Mouse (Mus musculus) 3T3-L1 (cell line): ENCODE results near the gene Tmem270.

Experiments
- DNase-seq: peaks from one replicate; pipeline ENCODE4 v3.0.0-alpha.2; 2015; ENCODE audit warnings: low read depth, low spot score

Gene Tmem270

GRCm38 (mm10) chr5:134929988-134930387 lies 23.5 kb upstream of the Tmem270 start:
- no peak for DNase-seq

DNA sequence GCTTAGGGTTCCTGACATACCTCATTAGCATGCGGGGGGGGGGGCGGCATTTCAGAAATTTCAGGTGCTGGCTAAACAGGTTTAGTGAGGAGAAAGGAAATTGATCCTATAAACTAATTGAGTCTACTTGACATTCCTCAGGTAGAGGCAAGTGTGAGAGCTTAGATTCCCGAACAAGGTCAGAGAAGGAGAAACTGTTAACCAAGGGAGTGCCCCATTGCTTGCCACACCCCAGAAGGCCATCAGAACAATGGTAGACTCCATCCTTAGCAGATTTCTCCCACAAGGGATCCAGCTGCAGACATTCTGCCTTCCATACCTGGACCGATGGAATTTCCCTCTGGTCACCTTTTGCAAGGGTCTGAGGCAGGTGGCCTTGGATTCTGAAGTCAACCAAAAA lies 20.2 kb upstream of the Tmem270 start:
- no peak for DNase-seq

DNA sequence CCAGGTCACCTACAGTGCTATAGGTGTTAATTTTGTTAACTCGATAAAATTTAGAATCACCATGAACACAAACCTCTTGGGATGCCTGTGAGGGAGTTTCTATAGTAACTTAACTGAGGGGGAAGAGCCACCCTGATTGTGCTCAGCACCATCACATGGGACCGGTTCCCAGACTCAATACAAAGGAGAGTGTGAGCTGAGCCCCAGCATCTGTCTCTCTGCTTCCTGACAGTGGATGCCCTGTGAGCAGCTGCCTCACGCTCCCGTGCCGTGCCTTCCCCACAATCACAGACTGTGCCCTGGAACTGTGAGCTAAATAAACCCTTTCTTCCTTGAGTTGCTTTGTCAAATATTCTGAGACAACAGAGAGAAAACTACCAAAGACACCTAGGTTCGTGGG lies 16.6 kb upstream of the Tmem270 start:
- DNase-seq: no peak

GRCm38 (mm10) chr5:134921106-134921505 lies 14.6 kb upstream of the Tmem270 start:
- DNase-seq: no peak

- DNase-seq: no peak
Observed at GRCm38 (mm10) chr5:134920106-134920687, 13.7 kb upstream of the Tmem270 start.

- no peak for DNase-seq
Observed at GRCm38 (mm10) chr5:134919097-134919496, 12.6 kb upstream of the Tmem270 start.

- peak; percentile 69 for DNase-seq
Observed at GRCm38 (mm10) chr5:134918071-134918832, 11.7 kb upstream of the Tmem270 start.

DNA sequence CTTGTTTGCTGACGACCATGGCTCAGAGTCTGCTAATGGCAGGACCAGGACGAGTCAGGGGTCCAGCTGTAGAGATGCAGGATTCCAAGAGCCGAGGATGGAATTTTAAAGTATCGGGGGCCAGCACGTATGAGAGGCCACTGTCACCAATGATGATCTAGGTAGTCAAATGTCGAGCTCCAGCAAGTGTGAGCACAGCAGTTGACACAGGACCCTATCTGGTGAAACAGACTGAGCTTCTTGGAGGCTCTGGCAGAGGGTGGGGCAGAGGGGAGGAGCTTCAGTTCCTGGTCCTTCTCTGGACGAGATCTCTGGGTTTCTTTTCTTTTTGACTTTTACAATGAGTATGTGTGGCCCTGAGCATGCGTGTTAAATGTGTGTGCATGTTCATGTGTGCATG lies 8.8 kb upstream of the Tmem270 start, which contains the start of gene Cldn13:
Gene Cldn13 (minus strand): TSS at position 216 of the 400 bp plus-strand sequence.
- no peak for DNase-seq

- no peak for DNase-seq
Observed at GRCm38 (mm10) chr5:134914510-134914909, 8.0 kb upstream of the Tmem270 start.

GRCm38 (mm10) chr5:134913753-134914152 lies 7.2 kb upstream of the Tmem270 start:
- no peak for DNase-seq

DNA sequence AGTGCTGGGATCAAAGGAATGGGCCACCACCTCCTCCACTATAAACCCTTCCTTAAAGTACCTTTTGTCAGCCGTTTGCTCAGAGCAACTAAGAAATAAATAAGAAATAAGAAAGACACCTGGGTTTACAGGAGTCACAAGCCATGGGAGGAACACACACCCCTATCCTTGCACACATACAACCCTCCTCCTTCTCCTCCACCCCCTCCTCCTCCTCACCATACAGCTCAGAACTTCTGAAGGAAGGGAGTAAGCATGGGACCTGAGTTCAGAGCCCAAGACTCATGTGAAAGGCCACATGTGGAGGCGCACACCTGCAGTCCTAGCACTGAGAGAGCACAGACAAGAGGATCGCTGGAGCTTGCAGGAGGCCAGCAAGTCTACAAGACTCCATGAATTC lies 6.8 kb upstream of the Tmem270 start:
- no peak for DNase-seq

GRCm38 (mm10) chr5:134911901-134912300 lies 5.4 kb upstream of the Tmem270 start:
- DNase-seq: peak; percentile 73

GRCm38 (mm10) chr5:134907135-134907534 lies 602 bp upstream of the Tmem270 start:
- DNase-seq: peak; percentile 95

DNA sequence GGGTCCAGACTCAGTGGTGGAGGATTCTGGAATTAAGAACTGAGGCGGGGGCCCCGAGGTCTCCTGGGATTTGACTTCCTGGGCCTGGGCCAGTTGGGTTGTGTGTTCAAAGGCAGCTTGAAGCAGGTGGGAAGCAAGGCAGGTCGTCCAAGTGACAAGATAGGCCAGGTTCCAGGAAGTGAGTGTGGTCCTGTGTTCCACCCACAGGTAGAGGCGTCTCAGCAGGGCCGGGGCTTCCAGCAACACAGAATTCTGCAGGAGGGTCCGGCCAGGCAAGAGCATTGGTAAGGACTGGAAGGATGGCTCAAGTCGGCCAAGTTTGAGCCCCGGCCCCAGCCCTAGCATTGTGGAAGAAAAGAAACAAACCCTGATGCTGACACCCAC lies 4.9 kb downstream of the Tmem270 start:
- no peak for DNase-seq

DNA sequence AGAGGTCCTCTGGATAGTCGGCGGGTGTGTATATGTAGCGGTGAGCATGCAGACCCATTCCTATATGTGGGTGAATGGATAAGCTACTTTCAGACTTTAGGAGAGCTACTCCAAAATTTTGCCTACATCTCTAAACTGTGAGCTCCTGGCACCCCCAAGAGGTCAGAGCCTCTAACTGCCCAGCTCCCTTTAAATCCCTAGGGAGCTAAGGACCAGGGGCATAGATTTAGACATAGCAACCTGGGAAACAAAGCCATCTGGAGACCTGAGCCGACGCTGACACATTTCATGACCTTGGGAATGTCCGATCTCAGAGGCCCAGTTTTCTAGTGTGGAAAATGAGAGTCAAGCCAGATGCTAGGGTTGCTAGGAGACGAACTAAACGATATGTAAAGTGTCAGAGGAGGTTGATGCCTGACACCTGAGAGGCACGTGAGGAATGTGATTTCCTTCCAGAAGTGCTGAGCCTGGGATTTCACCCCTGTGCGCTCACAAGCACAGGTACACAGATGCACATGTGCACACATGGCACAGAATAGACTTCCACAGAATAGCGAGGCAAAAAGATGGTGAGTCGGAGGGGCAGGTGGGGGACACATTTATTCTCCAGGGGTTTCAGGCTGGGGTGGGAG lies 5.4 kb downstream of the Tmem270 start:
- peak; percentile 71 for DNase-seq

- DNase-seq: no peak
Observed at GRCm38 (mm10) chr5:134897596-134897995, 8.9 kb downstream of the Tmem270 start.

DNA sequence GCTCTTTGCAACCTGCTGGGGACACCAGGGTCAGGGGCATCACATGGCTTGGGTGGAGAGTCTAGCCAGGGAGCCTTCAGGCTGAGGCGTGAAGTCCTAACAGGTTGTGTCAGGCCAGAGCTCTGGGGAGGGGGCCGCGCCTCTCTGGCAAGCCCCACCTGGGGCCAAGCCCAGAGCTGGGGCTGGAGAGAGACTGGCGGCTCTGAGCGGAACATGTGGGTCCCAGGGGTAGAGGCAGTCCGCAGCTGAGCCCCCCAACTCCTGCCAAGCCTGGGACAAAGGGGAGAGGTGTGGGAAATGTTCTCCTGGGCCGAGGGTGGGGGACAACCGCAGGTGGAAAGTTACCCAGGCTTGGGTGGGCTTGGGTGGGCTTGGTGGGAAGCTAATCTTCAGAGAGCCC lies 9.6 kb downstream of the Tmem270 start:
- no peak for DNase-seq

DNA sequence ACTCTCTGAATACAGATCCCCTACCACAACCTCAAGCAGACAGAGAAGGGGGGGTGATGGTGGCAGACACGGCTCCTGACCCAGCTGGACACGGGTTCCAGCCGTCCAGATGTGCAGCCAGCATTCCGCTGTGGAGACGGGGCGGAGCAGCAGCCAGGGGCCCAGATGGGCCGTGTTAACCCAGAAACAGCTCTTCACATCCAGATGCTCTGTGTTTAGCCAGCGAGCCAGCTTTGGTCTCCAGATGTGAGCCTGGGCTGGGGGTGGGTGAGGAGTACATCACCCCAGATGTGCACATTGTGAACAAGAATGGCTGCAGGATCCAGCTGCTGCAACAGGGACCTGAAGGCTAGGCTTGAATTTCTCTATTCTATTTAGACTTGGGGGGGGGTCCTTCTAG lies 11.2 kb downstream of the Tmem270 start:
- DNase-seq: no peak

GRCm38 (mm10) chr5:134892717-134893116 lies 13.8 kb downstream of the Tmem270 start:
- DNase-seq: no peak

DNA sequence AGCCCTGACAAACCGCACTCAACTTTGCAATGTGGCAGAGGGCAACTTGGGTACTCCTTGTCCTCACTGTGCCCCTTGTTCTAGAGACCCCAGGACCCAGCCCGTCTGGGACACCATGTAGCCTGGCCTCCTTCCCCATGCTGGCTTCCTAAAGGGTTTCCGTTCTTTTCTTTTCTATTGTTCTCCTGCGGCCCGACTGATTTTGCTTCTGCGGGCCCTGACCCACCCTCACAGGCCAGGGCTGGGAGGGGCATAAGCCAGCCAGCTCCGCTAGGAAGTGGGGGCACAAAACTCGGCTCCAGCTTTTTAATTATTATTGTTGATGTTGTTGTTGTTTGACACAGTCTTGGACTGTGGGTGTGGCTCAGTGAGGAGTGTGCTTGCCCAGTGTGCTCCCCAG lies 15.0 kb downstream of the Tmem270 start:
- no peak for DNase-seq

- DNase-seq: no peak
Observed at GRCm38 (mm10) chr5:134890601-134891054, 15.9 kb downstream of the Tmem270 start.

DNA sequence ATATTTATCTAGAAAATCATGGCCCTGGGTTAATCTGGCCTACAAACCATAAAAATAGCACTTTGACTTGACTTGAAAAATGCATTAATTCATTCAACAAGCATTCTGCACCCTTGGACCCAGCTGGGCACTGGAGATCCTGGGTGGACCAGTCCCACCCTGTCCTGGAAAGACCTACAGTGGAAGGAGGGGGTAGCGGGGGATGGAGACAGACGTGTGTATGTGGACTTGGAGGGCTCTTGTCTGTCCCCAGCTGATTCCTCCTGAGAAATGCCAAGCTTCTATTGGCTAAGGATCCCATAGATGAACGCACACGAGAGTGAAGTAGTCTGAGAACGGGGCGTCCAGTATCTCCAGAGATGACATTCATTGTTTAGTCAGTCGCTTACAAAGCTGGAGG lies 18.0 kb downstream of the Tmem270 start:
- no peak for DNase-seq
